Mouse (Mus musculus): ENCODE data around the gene Coro1c.

DNA sequence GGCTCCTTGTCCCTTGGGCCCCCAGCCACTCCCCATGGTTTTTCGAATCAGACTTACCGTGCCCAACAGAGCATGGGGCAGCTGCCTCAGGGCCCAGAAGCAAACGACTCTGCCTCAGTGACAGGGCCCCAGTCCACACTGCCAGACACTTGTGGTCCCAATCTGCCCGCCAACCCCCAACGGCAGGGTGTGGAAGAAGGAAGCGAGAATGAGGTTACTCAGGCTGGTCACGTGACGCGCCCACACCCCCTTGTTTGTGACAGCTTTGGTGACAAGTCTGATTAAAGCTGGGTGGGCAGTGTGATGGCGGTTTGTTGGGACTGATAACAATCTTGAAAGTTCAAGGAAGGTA lies 78.3 kb downstream of the Coro1c start:
- TF ChIP-seq TAL1 (IDR thresholded peaks at IDR 0.05; ENCODE audit: low read length) (no peak), MEF2A (IDR thresholded peaks at IDR 0.05; ENCODE audit: extremely low read depth, insufficient replicate concordance, low read depth, low read length, poor library complexity, severe bottlenecking) (no peak), USF2 (IDR thresholded peaks at IDR 0.05; ENCODE audit: borderline replicate concordance in 1 of 2, insufficient read depth in 1 of 2, low read depth in 1 of 2, low read length in 2 of 2) (peak; percentile 88 to 96), CTCF (IDR thresholded peaks at IDR 0.05 in 2 of 3, conservative IDR thresholded peaks at IDR 0.05 in 1 of 3; ENCODE audit: control insufficient read depth in 1 of 3, insufficient read depth in 1 of 3, low read depth in 2 of 3, low read length in 3 of 3, poor library complexity in 1 of 3, severe bottlenecking in 1 of 3) (no peak), POLR2A (IDR thresholded peaks at IDR 0.05; ENCODE audit: control insufficient read depth in 1 of 2, insufficient read depth in 1 of 2, low read depth in 1 of 2, low read length in 2 of 2, poor library complexity in 1 of 2) (peak; percentile 30 to 69; a peak in 2 of 4 replicates), GATA1 (IDR thresholded peaks at IDR 0.05; ENCODE audit: low read depth, low read length) (peak; percentile 80), UBTF (IDR thresholded peaks at IDR 0.05; ENCODE audit: borderline replicate concordance, insufficient read depth, low read depth, low read length) (no peak), ETS1 (IDR thresholded peaks at IDR 0.05; ENCODE audit: low read depth, low read length) (peak; percentile 88), POLR2AphosphoS5 (IDR thresholded peaks at IDR 0.05; ENCODE audit: borderline replicate concordance, low read depth, low read length) (no peak), BHLHE40 (IDR thresholded peaks at IDR 0.05; ENCODE audit: borderline replicate concordance, low read depth, low read length) (peak; percentile 91), HCFC1 (IDR thresholded peaks at IDR 0.05; ENCODE audit: low read depth, low read length) (peak; percentile 55), MYB (IDR thresholded peaks at IDR 0.05; ENCODE audit: low read depth, low read length) (0 out of 2 replicates have a peak, but pooled peaks have one; percentile 51), NRF1 (IDR thresholded peaks at IDR 0.05; ENCODE audit: insufficient read depth, low read depth, low read length, poor library complexity, severe bottlenecking) (no peak)

All from MEL (cell line).